Mouse (Mus musculus) mouse embryonic stem cell (cell line): Measurements from ENCODE around the gene Kdm5b.
"Not testable (repeated sequence)": the region's sequence is repeated elsewhere in the genome, so short reads cannot be mapped to it uniquely, and the experiment has no call there.

Experiments used
- in situ Hi-C, 2 experiments: fragments of 300-500 bp; cut with MboI; formaldehyde crosslinking; loops; 1 replicate in 1 of 2; 3 replicates in 1 of 2; pipeline ENCODE4 v1.14.3; 2019 to 2020; ENCODE audit warnings: low sequenced_read_pairs in 2 of 2, low pct_unique_long_range_greater_than_20kb in 1 of 2, mixed read lengths in 1 of 2; ENCODE audit not compliant: unreplicated experiment in 1 of 2

Kdm5b gene

GRCm38 (mm10) chr1:134559976-134560375 lies at the start of gene Kdm5b:
Gene Kdm5b (plus strand): TSS chr1:134560171.
- in situ Hi-C loops = loop anchor here in 1 of 2 experiments (25.0 kb wide), 1 partner anchor 898 kb away; the partner anchor contains the start of genes Gm38394 and Zbed6

GRCm38 (mm10) chr1:134512183-134512582 lies 47.8 kb upstream of the Kdm5b start:
- in situ Hi-C loops = no loop called here

GRCm38 (mm10) chr1:134512584-134512983 lies 47.4 kb upstream of the Kdm5b start:
- in situ Hi-C loops = no loop called here

GRCm38 (mm10) chr1:134513312-134513860 lies 46.6 kb upstream of the Kdm5b start:
- in situ Hi-C loops = no loop called here

GRCm38 (mm10) chr1:134513876-134514590 lies 45.9 kb upstream of the Kdm5b start:
- in situ Hi-C loops = no loop called here

GRCm38 (mm10) chr1:134515891-134516290 lies 44.1 kb upstream of the Kdm5b start:
- in situ Hi-C loops = no loop called here

GRCm38 (mm10) chr1:134516491-134517198 lies 43.3 kb upstream of the Kdm5b start:
- in situ Hi-C loops = no loop called here

GRCm38 (mm10) chr1:134517841-134518240 lies 42.1 kb upstream of the Kdm5b start:
- in situ Hi-C loops = not testable (repeated sequence)

GRCm38 (mm10) chr1:134518677-134519076 lies 41.3 kb upstream of the Kdm5b start:
- in situ Hi-C loops = no loop called here

- in situ Hi-C loops = not testable (repeated sequence)
These were observed 40.8 kb upstream of the Kdm5b start for GRCm38 (mm10) chr1:134519201-134519600.

GRCm38 (mm10) chr1:134520001-134520721 lies 39.8 kb upstream of the Kdm5b start:
- in situ Hi-C loops = loop anchor here in 1 of 2 experiments (10.0 kb wide), 1 partner anchor 75 kb away; no protein-coding TSS in a partner anchor

GRCm38 (mm10) chr1:134521163-134521562 lies 38.8 kb upstream of the Kdm5b start:
- in situ Hi-C loops = loop anchor here in 1 of 2 experiments (10.0 kb wide), 1 partner anchor 74 kb away; no protein-coding TSS in a partner anchor

GRCm38 (mm10) chr1:134522325-134522724 lies 37.6 kb upstream of the Kdm5b start:
- in situ Hi-C loops = loop anchor here in 1 of 2 experiments (10.0 kb wide), 1 partner anchor 72 kb away; no protein-coding TSS in a partner anchor

GRCm38 (mm10) chr1:134524424-134524823 lies 35.5 kb upstream of the Kdm5b start:
- in situ Hi-C loops = loop anchor here in 1 of 2 experiments (10.0 kb wide), 1 partner anchor 70 kb away; no protein-coding TSS in a partner anchor

- in situ Hi-C loops = loop anchor here in 1 of 2 experiments (10.0 kb wide), 1 partner anchor 70 kb away; no protein-coding TSS in a partner anchor
These were observed 35.0 kb upstream of the Kdm5b start for GRCm38 (mm10) chr1:134525015-134525414.

- in situ Hi-C loops = loop anchor here in 1 of 2 experiments (10.0 kb wide), 1 partner anchor 68 kb away; no protein-coding TSS in a partner anchor
These were observed 33.2 kb upstream of the Kdm5b start for GRCm38 (mm10) chr1:134526752-134527151.

- in situ Hi-C loops = no loop called here
These were observed 29.4 kb upstream of the Kdm5b start for GRCm38 (mm10) chr1:134530618-134531017.

- in situ Hi-C loops = not testable (repeated sequence)
These were observed 26.3 kb upstream of the Kdm5b start for GRCm38 (mm10) chr1:134533710-134534109.
